Mouse (Mus musculus): Measurements from ENCODE around the gene Eif4enif1.

Eif4enif1 gene

GRCm38 (mm10) chr11:3267133-3267532 is 64.9 kb downstream of the Eif4enif1 start:
- no peak for DNase-seq (ENCODE audit: low read depth, low spot score)

GRCm38 (mm10) chr11:3269241-3269640 is 67.0 kb downstream of the Eif4enif1 start:
- no peak for DNase-seq (ENCODE audit: low read depth, low spot score)

DNA sequence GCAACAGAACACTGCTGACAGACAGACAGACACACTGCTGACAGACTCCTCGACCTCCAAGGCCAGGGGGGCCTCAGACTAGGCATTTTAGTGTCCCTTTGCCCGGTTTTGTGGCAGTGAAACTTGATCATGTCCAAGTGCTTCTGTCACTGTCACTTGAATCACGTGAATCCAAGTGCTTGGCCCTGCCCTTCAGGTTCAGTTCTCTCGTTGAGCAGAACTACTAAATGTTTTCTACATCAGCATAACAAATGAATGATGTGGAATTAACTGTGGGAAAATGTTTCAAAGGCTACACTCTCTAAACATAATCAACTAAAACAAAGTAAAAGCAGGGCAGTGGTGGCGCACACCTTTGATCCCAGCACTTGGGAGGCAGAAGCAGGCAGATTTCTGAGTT is 76.2 kb downstream of the Eif4enif1 start:
- no peak for DNase-seq (ENCODE audit: low read depth, low spot score)

DNA sequence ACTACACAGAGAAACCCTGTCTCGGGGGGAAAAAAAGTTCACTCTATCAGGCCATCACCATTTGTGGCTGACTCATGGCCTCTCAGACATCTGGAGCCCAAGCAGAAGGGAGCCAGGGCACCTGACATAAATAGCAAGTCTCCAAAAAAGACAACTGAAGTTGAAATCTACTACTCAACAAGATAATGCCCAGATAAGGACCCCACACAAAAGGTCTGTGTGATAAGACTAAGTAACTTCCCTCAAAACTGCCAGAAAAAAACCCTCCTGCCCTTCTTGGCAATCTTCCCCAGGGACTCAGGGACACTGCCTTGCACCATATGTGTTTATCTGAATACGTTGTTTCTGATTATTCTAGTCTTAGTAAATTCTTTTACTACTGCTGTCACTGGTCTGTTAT is 77.5 kb downstream of the Eif4enif1 start:
- no peak for DNase-seq (ENCODE audit: low read depth, low spot score)

GRCm38 (mm10) chr11:3282887-3283286 is 80.7 kb downstream of the Eif4enif1 start:
- DNase-seq (ENCODE audit: low read depth, low spot score) = no peak

DNA sequence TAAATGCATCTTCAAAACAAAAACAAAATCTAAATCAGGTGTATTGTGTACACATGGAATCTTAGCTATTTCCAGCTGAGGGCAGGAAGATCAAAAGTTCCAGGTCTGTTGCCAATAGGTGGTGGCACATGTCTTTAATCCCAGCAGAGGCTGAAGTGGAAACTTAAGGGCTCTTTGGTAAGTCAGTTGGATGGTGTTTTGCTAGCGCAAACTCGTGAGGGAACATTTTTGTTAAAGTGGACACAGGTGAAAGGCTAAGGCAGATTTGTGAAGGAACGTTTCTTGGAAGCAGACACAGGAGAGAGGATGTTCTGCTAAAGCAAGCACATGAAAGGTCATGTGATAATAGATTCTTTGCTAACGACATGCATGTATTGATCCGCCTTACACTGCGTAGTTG is 81.5 kb downstream of the Eif4enif1 start:
- no peak for DNase-seq (ENCODE audit: low read depth, low spot score)

DNA sequence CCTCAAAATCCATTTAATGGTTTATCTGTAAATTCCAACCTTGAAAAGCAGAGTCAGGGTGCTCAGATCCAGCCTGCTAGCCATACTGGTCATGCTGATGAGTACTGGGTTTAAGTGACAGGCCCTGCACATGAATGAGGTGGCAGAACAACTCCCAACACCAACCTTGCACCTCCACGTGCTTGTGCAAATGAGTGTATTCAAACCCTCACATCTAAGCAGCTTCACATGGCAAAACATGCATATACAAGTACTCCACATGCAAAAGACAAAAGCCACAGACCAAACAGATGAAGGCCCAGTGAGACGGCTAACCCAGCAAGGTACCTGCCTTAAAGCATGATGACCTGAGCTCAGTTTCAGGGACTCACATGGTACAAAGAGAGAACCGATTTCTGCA is 83.7 kb downstream of the Eif4enif1 start:
- no peak for DNase-seq (ENCODE audit: low read depth, low spot score)

- DNase-seq (ENCODE audit: low read depth, low spot score) = no peak
Observed at GRCm38 (mm10) chr11:3287131-3287530, 84.9 kb downstream of the Eif4enif1 start.

DNA sequence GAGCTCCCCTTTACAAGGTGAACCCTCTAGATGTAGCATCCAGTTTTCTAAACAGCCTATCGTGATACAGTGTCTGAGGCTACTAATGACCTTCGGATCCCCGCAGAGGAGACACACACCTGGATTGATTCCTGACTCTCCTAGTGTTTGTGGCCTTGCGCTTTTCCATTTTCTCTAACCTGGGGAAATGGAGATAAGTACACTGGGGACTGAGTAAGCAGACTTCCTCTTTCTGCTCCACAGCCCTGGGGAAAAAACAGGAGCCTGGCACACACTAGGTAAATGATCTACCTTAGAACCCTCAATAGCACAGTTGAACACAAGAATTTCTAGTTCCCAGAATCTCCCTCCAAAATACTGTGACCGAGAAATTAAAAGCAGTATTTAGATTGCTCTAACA is 85.7 kb downstream of the Eif4enif1 start:
- DNase-seq (ENCODE audit: low read depth, low spot score) = no peak

DNA sequence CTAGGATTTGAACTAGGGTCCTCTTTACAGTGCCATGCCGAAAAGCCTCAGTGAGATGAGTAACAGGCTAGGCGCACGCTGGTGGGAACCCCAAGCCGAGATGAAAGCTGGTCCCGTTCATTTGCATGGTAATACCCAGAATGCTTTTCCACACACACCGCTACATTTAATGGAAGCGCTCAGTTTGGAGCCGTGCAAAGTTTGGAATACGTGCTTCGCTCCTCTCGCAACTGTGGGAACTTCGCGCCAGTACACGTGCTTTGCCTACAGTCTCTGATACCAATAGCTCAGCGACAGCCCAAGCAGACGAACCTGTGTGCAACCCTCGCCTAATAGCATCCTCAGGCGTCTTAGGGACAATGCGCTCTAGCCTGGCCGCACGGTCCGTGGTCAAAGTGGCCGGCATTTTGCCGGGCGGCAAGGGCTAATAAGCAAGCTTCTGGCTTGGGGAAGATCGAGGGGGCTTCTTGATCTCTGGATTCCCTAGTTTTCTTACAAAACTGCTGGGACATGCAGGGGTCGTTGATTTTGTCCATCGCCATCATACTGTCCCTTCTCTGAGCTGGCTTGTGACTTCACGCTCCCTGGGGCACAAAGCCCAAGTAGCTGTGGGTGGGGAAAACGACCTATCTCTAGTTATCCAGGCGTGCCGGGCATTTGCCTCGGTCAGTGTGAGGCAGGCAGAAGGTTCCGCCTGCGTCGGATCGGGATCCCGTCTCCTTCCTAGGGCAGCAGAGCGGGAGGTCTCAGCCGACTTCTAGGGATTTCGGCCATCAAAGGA is 86.5 kb downstream of the Eif4enif1 start, which contains the start of gene Patz1:
Gene Patz1, plus strand, starts transcription at position 354 of the 781 bp plus-strand sequence.
- peak; percentile 33 for DNase-seq (ENCODE audit: low read depth, low spot score)

- DNase-seq (ENCODE audit: low read depth, low spot score) = peak; percentile 66
Observed at GRCm38 (mm10) chr11:3289302-3289802, 87.2 kb downstream of the Eif4enif1 start.

GRCm38 (mm10) chr11:3289803-3290639 is 87.8 kb downstream of the Eif4enif1 start:
- DNase-seq (ENCODE audit: low read depth, low spot score) = peak; percentile 88

- DNase-seq (ENCODE audit: low read depth, low spot score) = no peak
Observed at GRCm38 (mm10) chr11:3290640-3291310, 88.6 kb downstream of the Eif4enif1 start.

- DNase-seq (ENCODE audit: low read depth, low spot score) = no peak
Observed at GRCm38 (mm10) chr11:3291311-3292061, 89.3 kb downstream of the Eif4enif1 start.

DNA sequence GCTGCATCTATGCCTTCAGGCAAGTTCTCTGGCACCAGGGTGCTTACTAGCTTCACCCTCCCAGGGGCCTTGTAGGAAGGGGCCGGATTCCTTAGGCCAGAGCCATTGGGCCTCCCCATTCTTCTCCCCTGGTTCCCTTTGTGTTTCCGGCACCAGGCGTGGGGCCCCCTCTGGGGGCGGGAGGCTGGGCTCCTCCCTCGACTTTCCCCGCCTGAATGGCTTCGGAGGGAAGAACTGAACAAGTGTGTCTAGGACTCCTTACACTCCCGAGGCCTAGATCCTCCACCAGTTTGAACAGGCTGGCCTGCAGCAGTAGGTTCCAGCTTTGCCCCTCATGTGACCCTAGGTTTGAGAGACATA is 89.8 kb downstream of the Eif4enif1 start:
- no peak for DNase-seq (ENCODE audit: low read depth, low spot score)

GRCm38 (mm10) chr11:3292711-3293249 is 90.6 kb downstream of the Eif4enif1 start:
- peak; percentile 62 for DNase-seq (ENCODE audit: low read depth, low spot score)

DNA sequence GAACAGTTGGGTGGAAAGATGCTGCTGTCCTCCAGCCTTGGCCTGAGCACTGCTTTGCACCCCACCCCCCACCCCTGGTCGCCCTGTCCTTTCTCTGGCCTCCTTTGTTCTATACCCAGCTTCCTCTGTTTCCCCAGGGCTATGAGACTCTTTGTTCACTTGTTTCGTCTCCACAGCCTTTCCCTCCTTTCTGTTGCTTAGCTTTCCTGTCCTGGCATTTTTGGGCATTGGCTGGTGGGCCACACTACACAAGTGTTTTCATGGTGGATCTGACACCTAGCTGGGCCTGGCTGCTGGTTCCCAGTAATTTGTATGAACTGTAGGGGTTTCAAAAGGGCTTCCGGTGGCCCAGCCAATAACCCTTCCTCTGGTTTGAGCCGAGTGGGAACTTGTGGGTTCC is 91.2 kb downstream of the Eif4enif1 start:
- no peak for DNase-seq (ENCODE audit: low read depth, low spot score)
